Mouse (Mus musculus) 3134 (cell line): Measurements from ENCODE around the gene Pgm5.

ENCODE experiments used
- DNase-seq: peaks from one replicate; pipeline ENCODE4 v3.0.0-alpha.2; 2011; ENCODE audit warnings: low spot score; ENCODE audit not compliant: insufficient read length; ENCODE audit errors: extremely low read depth

Pgm5 gene

GRCm38 (mm10) chr19:24671571-24671970, 190.1 kb downstream of the Pgm5 start:
- peak; percentile 6 for DNase-seq

- no peak for DNase-seq
Observed at GRCm38 (mm10) chr19:24667527-24667926, 194.1 kb downstream of the Pgm5 start.

DNA sequence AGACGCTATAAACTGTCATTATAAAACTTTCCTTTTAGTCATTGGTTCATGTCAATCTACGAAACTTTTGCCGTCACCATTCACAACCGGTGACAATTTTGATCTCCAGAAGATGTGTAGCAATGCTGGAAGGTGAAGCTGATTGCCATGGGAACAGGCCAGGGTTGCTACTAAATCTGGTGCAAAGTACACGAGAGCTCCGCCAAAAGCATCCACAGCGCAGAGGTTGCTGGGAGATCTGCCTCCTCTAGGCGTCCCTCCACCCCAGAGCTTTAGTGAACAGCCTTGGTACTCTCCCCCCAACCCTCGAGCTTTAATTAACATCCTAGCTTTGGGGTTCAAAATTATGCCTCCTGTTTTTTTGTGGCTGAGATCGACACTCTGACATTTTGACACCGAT, 195.9 kb downstream of the Pgm5 start:
- no peak for DNase-seq

DNA sequence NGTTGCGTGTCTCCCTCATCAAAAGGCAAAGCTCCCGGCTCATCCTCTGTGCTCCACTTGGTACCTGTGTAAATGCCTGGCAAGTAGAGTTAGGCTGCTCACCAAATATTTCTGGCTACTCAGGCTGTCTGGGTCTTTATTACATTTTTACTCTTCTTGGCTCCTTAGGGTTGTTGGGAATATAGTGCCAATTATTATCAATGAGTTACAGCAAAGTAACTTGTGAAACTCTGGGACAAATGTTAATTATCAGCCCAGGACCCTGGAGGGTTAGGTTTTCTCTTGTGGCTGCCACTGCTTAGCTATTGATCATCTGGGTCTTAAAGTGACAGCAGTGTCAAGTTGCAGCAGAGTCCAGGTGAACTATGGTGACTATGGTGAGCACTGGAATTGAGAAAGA, 199.3 kb downstream of the Pgm5 start:
- no peak for DNase-seq

- no peak for DNase-seq
Observed at GRCm38 (mm10) chr19:24656981-24657380, 204.7 kb downstream of the Pgm5 start.

- DNase-seq = no peak
Observed at GRCm38 (mm10) chr19:24653230-24653799, 208.3 kb downstream of the Pgm5 start.

DNA sequence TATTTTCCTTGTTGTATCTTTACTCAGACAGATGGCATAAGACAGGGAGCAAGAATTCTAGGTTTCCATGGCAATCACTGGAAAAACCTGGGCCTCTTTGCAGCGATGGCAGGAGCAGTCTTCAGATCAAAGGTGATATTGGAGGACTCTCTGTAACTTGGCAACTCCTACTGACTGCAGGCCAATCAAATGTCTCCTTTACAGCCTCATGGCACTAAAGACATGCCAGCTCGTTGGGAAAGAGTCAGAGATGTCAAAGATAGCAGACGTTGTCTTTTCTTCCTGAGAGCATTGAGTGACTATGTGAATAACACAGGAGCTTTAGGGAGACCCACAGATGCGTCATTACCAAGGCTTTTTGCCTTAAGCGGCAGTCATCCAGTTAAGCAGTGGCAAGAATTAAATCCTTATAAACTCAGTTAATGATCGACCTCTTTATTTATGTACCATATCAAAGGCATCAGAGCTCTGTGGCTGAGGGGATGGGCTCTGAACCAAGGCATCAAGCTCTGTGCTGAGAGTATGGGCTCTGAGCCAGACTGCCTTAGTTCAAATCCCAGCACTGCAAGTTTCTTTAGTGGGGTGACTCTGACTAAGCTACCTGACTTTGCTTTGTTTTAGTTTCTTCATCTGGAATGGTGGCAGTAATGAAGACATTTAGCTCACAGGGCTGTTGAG, 209.2 kb downstream of the Pgm5 start:
- DNase-seq = no peak

- no peak for DNase-seq
Observed at GRCm38 (mm10) chr19:24651595-24651994, 210.1 kb downstream of the Pgm5 start.

DNA sequence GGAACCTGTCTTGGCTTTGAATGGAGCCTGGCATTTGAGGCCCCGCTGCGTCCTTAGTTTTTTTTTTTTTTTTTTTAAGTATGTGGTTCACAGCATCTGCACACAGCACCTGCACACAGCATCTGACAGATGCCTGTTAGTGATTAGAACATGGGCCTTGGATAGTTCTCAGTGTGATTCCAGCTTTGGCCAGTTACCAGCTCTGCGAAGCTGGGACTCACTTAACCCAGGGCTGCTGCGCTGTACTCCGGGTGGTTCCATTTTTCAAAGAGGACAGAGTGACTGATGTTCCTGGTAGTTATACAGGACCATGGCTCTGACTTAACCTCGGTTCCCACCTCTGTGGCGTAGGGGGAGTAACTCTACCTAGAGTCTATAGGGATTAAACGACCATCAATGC, 211.2 kb downstream of the Pgm5 start:
- DNase-seq = no peak

DNA sequence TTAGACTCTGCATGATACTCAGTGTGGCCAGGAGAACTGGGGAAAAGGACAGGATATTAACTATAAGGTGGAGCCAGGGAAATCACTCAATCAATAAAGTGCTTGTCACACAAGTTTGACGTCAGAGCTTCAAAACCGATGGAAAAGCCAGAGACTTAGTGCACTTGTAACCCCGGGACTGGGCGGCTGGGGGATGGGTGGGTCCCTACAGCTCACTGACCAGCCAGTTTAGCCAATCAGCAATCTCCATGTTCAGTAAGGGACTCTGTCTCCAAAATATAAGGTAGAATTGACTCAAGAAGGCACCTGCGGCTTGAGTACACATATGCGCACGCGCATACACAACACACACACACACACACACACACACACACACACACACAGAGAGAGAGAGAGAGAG, 213.6 kb downstream of the Pgm5 start:
- DNase-seq = no peak

DNA sequence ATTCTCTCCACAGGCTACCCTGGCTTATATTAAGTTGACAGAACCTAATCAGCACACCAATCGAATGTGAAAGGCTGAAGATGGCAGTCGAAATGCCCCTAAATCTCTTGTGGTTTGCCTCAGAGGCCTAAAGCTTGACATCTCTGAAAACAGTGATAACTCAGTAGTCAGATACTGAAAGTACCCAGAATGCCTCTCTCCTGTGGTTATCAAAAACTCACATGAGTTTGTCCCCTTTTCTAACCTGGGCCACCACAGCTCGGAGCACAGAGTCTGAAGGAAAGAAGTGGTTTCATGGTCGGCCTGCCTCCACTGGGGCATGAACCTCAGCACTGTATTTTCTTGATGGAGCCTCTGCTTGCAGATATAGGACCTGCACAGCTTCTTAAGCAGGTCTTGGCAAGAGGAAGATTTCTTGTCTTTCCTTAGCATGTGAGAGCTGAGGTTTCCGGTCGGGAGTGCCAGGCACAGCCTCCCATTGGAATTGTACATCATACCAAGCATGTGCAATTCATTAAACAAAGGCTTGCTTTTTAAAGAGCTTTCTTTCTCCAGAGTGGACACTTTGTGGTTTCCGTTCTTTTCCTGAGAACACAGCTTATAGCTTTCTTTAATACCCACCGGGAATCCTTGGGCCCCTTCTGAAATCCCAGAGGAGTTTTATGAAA, 215.4 kb downstream of the Pgm5 start:
- DNase-seq = no peak

DNA sequence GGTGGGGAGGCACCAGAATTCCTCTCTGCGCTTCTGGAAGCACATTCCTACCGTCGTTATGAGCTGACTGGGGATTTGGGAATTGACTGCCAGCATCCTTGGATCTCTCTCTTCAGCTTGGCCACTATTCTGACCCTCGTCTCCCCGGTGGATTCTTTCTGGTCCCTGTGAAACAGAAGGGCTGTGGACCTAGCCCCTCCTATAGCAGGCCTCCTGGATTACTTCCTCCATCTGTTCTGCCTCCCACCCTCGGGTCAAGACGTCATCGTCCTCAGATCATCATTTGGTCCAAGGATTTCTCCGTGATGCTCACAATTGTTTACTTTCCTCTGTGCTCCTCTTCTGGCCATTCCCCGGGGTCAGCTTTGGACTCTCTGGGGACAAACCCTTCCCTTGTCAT, 216.7 kb downstream of the Pgm5 start:
- DNase-seq = no peak

DNA sequence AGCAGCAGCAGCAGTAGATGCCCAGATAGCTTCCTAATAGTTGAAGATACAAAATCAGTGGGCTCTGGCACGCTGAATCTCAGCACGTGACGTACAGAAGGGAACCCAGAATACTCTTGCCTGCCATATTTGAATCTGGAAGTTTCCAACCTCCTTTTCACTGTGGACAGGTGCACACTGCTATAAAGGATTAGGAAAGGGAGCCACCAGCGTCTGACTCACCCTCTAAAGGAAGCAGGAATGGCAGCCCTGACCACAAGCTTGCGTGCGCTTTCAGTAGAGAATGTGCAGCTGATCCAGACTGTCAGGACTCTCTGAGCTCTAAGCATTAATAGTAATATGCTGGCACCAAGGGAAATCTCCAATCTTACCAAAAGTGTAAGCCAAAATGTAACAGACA, 220.7 kb downstream of the Pgm5 start:
- DNase-seq = no peak

GRCm38 (mm10) chr19:24637988-24638387, 223.7 kb downstream of the Pgm5 start:
- DNase-seq = no peak

DNA sequence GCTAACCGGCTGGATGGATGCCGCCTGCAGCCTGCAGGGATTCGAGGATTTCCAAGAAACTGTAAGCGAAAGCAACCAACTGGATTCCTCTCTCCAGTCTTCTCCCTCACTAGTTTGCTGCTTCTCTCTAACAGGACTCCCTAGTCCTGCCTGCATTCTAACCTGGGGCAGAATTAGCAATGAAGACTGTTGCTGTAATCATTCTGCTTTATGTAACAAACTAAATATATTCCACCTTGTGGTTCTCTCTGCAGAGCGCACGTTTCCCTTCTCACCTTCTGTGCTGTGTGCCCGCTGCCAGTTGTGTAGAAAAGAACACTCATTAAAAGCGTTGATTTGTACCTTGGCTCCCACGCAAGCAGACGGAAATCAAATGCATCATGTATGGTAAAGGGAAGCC, 225.0 kb downstream of the Pgm5 start:
- no peak for DNase-seq

- peak; percentile 19 for DNase-seq
Observed at GRCm38 (mm10) chr19:24634602-24635001, 227.1 kb downstream of the Pgm5 start.
